21 mouse cellular contexts compared by ENCODE assay signal in genomic region chr1:34830934-34831333, GRCm38 (mm10). TPM values are rescaled to one million over a fixed set of nuclear protein-coding genes. Genes with fewer than 3 reads are reported as not detected.
A peak's percentile ranks its signal among the peaks of the same experiment; 100 is the strongest.
DNase-seq lines count a peak whose midpoint lies in the region; ATAC-seq and TF ChIP-seq lines count a peak whose summit lies in the region.
"Had no signal": no experiment of that assay in that cellular context is flagged by ENCODE, and none has a peak within 500 bp of the region (broad histone marks: within the 10 kb centered on the region; RNA-seq: fewer than 3 reads in every experiment).

No protein-coding gene starts in this region.

- ATAC-seq in heart, embryonic 13.5 days (ENCODE audit: extremely low read depth, insufficient number of reproducible peaks, low FRiP score, low TSS enrichment), result no peak
- ATAC-seq in stomach, postnatal 0 days (ENCODE audit: low FRiP score, low TSS enrichment), result 0 out of 2 replicates have a peak, but pooled peaks have one; percentile 38
- ATAC-seq in megakaryocyte-erythroid progenitor cell, adult 5-6 weeks (replicated peaks; ENCODE audit: low FRiP score, low TSS enrichment, poor library complexity, severe bottlenecking), result no peak
- ATAC-seq: forebrain, embryonic 15.5 days had no signal

- no peak for TF ChIP-seq POLR2A in bone marrow macrophage, adult 2 months (IDR thresholded peaks at IDR 0.05; ENCODE audit: borderline replicate concordance, low read depth, low read length)

- no peak for TF ChIP-seq CTCF in bone marrow macrophage, adult 2 months (IDR thresholded peaks at IDR 0.05; ENCODE audit: low read depth, low read length)
- TF ChIP-seq CTCF in stomach, postnatal 0 days (IDR thresholded peaks at IDR 0.05; ENCODE audit: low read depth), result no peak

- DNase-seq in heart, adult 9 months (ENCODE audit: low spot score in 2 of 2), result no peak
- DNase-seq in right cerebral cortex, adult 18-20 months, result peak; percentile 52
- no peak for DNase-seq in right cerebral cortex, postnatal 4 days
- DNase-seq in stomach, postnatal 0 days (ENCODE audit: low spot score), result no peak
- DNase-seq: adrenal gland, adult 2 months; adrenal gland, postnatal 25 days; cerebellum, adult 11 months; cerebellum, adult 8-10 months; cerebellum, postnatal 14 days; gastrocnemius, postnatal 36 days; heart, adult 11 months; heart, postnatal 14 days had no signal

- peaks cover 71% of the 10 kb centered on the region for H3K4me1 ChIP-seq in heart, embryonic 13.5 days
- peaks cover 84% of the 10 kb centered on the region for H3K4me1 ChIP-seq in bone marrow macrophage, adult 2 months (ENCODE audit: control insufficient read depth, insufficient read depth, low read length)
- H3K4me1 ChIP-seq in stomach, postnatal 0 days (replicated peaks; ENCODE audit: control insufficient read depth, insufficient read depth), result no peaks in the 10 kb centered on the region; the same call in 1 of the 2 replicates

- no peak overlapping the region for H3K4me3 ChIP-seq in heart, embryonic 13.5 days
- H3K4me3 ChIP-seq in bone marrow macrophage, adult 2 months (ENCODE audit: insufficient read depth, low read length), result no peak overlapping the region
- H3K4me3 ChIP-seq in stomach, postnatal 0 days (ENCODE audit: low read depth, low read length), result no peak overlapping the region
- H3K4me3 ChIP-seq: embryonic facial prominence, embryonic 12.5 days; forebrain, embryonic 15.5 days; heart, embryonic 10.5 days; heart, embryonic 15.5 days; hindbrain, embryonic 10.5 days had no signal

- 0 out of 2 replicates have a peak overlapping the region, but pooled peaks have one; percentile 7 for H3K27ac ChIP-seq in heart, embryonic 13.5 days (replicated peaks)
- H3K27ac ChIP-seq in bone marrow macrophage, adult 2 months (ENCODE audit: insufficient read depth, low read depth, low read length), result peak overlapping the region; percentile 27
- H3K27ac ChIP-seq in stomach, postnatal 0 days (replicated peaks), result no peak overlapping the region
- H3K27ac ChIP-seq: embryonic facial prominence, embryonic 12.5 days; forebrain, embryonic 15.5 days; heart, embryonic 10.5 days; heart, embryonic 15.5 days; hindbrain, embryonic 10.5 days; hindbrain, embryonic 14.5 days had no signal

- peaks cover 77% of the 10 kb centered on the region for H3K36me3 ChIP-seq in heart, embryonic 13.5 days
- H3K36me3 ChIP-seq in stomach, postnatal 0 days (ENCODE audit: control insufficient read depth, insufficient read depth, low read length), result peaks cover 12% of the 10 kb centered on the region

- TF ChIP-seq EP300 in stomach, postnatal 0 days (optimal IDR thresholded peaks at IDR 0.05), result no peak

- H3K9ac ChIP-seq in heart, embryonic 13.5 days, result no peak overlapping the region
- no peak overlapping the region for H3K9ac ChIP-seq in stomach, postnatal 0 days (ENCODE audit: low read length)
- H3K9ac ChIP-seq: embryonic facial prominence, embryonic 12.5 days; forebrain, embryonic 15.5 days; heart, embryonic 15.5 days; hindbrain, embryonic 14.5 days had no signal

- no peak overlapping the region for H3K4me2 ChIP-seq in heart, embryonic 13.5 days
- no peak overlapping the region for H3K4me2 ChIP-seq in stomach, postnatal 0 days (replicated peaks; ENCODE audit: low read depth)
- H3K4me2 ChIP-seq: embryonic facial prominence, embryonic 12.5 days; forebrain, embryonic 15.5 days; heart, embryonic 15.5 days; hindbrain, embryonic 14.5 days had no signal

- no peaks in the 10 kb centered on the region for H3K27me3 ChIP-seq in heart, embryonic 13.5 days (replicated peaks)
- no peaks in the 10 kb centered on the region for H3K27me3 ChIP-seq in stomach, postnatal 0 days (ENCODE audit: control insufficient read depth, insufficient read depth, low read length)
- H3K27me3 ChIP-seq: embryonic facial prominence, embryonic 12.5 days; forebrain, embryonic 15.5 days; heart, embryonic 15.5 days had no signal

- 66% methylated on average over 2 of the region's 2 CpGs for WGBS in heart, embryonic 13.5 days
- WGBS in stomach, postnatal 0 days, result 59% methylated on average over 2 of the region's 2 CpGs

- H3K9me3 ChIP-seq in heart, embryonic 13.5 days, result no peaks in the 10 kb centered on the region
- no peaks in the 10 kb centered on the region for H3K9me3 ChIP-seq in stomach, postnatal 0 days (ENCODE audit: control insufficient read depth, low read length)
- H3K9me3 ChIP-seq: embryonic facial prominence, embryonic 12.5 days; forebrain, embryonic 15.5 days; heart, embryonic 10.5 days; heart, embryonic 15.5 days; hindbrain, embryonic 10.5 days had no signal

RNA-seq across cellular contexts. Expression of gene Fam168b, which starts 11.9 kb away (rescaled TPM):
- 43.7 and 44.2 TPM in 2 replicates for polyA plus RNA-seq in heart, embryonic 13.5 days (2015; fragmentation: Nextera tagmentation; extraction: Ambion mirVana)
- 100 and 135 TPM in 2 replicates for polyA plus RNA-seq in bone marrow macrophage, adult 2 months (2012; ENCODE audit: insufficient read depth, insufficient read length, missing spikeins)
- polyA plus RNA-seq in stomach, postnatal 0 days (2015; fragmentation: Nextera tagmentation; extraction: Ambion mirVana), result 21.4 and 24.7 TPM in 2 replicates
- total RNA-seq in megakaryocyte-erythroid progenitor cell, adult 5-6 weeks (2014; fragmentation: Nextera tagmentation), result 49.0 and 63.7 TPM in 2 replicates
- 48.1 and 62.1 TPM in 2 replicates for total RNA-seq in megakaryocyte-erythroid progenitor cell, adult 5-6 weeks (2017)

RNA-seq across cellular contexts. Expression of gene Plekhb2, which starts 18.8 kb away (rescaled TPM):
- 56.3 and 61.6 TPM in 2 replicates for polyA plus RNA-seq in heart, embryonic 13.5 days (2015; fragmentation: Nextera tagmentation; extraction: Ambion mirVana)
- 217 and 227 TPM in 2 replicates for polyA plus RNA-seq in bone marrow macrophage, adult 2 months (2012; ENCODE audit: insufficient read depth, insufficient read length, missing spikeins)
- 103 and 105 TPM in 2 replicates for polyA plus RNA-seq in stomach, postnatal 0 days (2015; fragmentation: Nextera tagmentation; extraction: Ambion mirVana)
- 20.7 and 25.3 TPM in 2 replicates for total RNA-seq in megakaryocyte-erythroid progenitor cell, adult 5-6 weeks (2014; fragmentation: Nextera tagmentation)
- 8.9 and 13.9 TPM in 2 replicates for total RNA-seq in megakaryocyte-erythroid progenitor cell, adult 5-6 weeks (2017)
